Mouse (Mus musculus) hindbrain, embryonic 10.5 days (tissue): ENCODE measurements at regions not wholly inside any gene's neighbourhood (a gene's known extent, or its start where the extent isn't known, plus 50 kb on each side); places are given as distances from the start of the nearest gene placed in this dataset.

ENCODE experiments used
- DNase-seq: peaks from one replicate; pipeline ENCODE4 v3.0.0-alpha.2; 2017; ENCODE audit warnings: low spot score
- H3K27ac ChIP-seq: fragments of 300-500 bp; sonication (generic); 2 replicates; pipeline ENCODE4 v1.5.1; 2016; ENCODE audit warnings: mild to moderate bottlenecking, moderate library complexity
- H3K27me3 ChIP-seq: fragments of 300-500 bp; sonication (generic); 2 replicates; pipeline ENCODE4 v1.6.1; 2016; ENCODE audit warnings: mild to moderate bottlenecking; ENCODE audit not compliant: poor library complexity, insufficient read depth, severe bottlenecking
- H3K36me3 ChIP-seq: fragments of 300-500 bp; sonication (generic); 2 replicates; pipeline ENCODE4 v1.6.1; 2016; ENCODE audit warnings: mild to moderate bottlenecking, moderate library complexity
- H3K4me1 ChIP-seq: fragments of 300-500 bp; sonication (generic); replicated peaks from 2 replicates; pipeline ENCODE4 v1.6.1; 2016; ENCODE audit warnings: mild to moderate bottlenecking
- H3K4me3 ChIP-seq: fragments of 300-500 bp; sonication (generic); 2 replicates; pipeline ENCODE4 v1.5.1; 2016; ENCODE audit warnings: mild to moderate bottlenecking, moderate library complexity
- H3K9me3 ChIP-seq: fragments of 300-500 bp; sonication (generic); 2 replicates; pipeline ENCODE4 v1.6.1; 2016; ENCODE audit warnings: mild to moderate bottlenecking, moderate library complexity
- WGBS: fragments of 180-500 bp; shearing (Covaris S2); methylation state at CpG from one replicate; pipeline ENCODE4 v1.1.7; 2016; 5-methylcytosine and 5-hydroxymethylcytosine counted together

DNA sequence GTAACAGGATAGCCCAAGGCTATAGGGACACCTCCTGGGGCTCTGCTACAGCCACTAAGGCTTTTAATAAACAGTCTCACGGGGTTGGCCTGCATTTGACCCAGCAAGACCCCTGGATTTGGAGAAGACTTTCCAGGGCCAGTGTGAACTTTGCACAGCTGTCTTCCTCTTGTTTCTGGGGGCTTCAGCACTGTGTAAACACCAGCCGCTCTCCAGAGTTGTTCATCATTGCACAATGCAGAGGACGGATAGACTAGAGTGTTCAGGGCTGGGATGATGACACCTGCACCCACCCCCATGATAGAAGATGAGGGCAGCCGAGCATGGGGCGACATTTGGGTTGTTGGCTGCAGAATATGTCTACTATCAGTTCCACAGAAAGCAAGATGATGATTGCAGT, 112.9 kb downstream of the Sall1 start:
- no peak for DNase-seq
- Histone ChIP-seq H3K36me3 (no peaks in the 10 kb centered on the region), H3K4me3 (no peak overlapping the region), H3K9me3 (peaks cover 9% of the 10 kb centered on the region; the same call in 1 of the 2 replicates), H3K27me3 (0 out of 2 replicates have a peak, but pooled peaks cover 3% of the 10 kb centered on the region), H3K27ac (no peak overlapping the region), H3K4me1 (peaks cover 19% of the 10 kb centered on the region)
- 75% methylated on average over 5 of the region's 5 CpGs for WGBS

DNA sequence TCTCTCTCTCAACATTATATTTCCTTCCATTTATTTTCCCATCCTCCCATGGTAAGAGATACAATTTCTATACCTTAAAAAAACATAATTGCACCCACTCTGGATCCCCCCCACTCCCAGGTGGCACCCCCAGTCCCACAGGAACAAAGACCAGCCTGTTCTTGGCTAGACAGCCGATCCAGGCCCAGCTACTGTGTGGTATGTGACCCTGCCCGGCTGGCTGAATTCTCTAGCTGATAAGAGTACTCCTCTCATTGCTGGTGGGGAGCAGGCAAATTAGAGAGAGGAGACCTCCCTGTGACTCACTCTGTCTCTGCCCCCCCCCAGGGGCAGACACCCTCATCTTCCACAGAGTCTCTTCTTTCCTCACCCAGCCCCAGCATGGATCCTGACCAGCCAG, 113.6 kb downstream of the Sall1 start:
- Histone ChIP-seq H3K4me1 (peaks cover 17% of the 10 kb centered on the region), H3K9me3 (peaks cover 9% of the 10 kb centered on the region; the same call in 1 of the 2 replicates), H3K36me3 (no peaks in the 10 kb centered on the region), H3K27ac (peak overlapping the region; percentile 8; the same call in 1 of the 2 replicates), H3K27me3 (0 out of 2 replicates have a peak, but pooled peaks cover 3% of the 10 kb centered on the region), H3K4me3 (no peak overlapping the region)
- WGBS, result 66% methylated on average over 2 of the region's 2 CpGs
- DNase-seq, result no peak

DNA sequence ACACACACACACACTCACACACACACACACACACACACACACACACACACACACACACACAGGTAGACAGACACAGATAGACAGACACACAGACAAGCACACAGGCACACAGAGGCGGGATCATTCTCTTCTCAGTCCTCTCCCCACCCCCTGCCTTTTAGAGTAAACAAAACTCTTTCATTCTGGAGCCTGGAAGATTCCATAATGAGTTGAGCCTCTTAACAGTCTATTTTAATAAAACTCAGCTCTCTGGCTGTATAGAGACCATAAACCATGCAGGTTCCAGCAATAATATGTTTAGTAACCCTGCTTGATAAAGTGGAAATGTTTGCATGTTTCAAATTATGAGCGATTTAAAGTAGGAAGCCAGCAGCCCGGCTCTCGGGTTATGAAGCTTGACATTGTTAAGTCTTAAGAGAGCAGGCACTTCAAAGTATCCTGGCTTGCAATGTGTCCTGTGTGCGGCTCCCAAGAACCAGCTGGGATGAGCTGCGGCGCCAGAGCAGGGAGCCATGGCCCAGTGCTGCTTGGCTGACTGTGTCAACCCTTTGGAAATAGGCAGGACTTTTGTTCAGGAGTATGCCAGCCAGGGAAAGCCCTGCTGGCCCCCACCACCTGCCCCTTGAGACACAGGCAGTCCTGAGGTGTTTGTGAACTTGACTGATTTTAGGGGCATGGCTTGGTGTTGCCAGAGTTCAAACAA, 115.1 kb downstream of the Sall1 start:
- Histone ChIP-seq H3K4me3 (no peak overlapping the region), H3K9me3 (no peaks in the 10 kb centered on the region), H3K27ac (peak overlapping the region; percentile 41; the same call in 1 of the 2 replicates), H3K36me3 (no peaks in the 10 kb centered on the region), H3K4me1 (peaks cover 17% of the 10 kb centered on the region), H3K27me3 (0 out of 2 replicates have a peak, but pooled peaks cover 3% of the 10 kb centered on the region)
- DNase-seq, result no peak
- 67% methylated on average over 7 of the region's 7 CpGs for WGBS

DNA sequence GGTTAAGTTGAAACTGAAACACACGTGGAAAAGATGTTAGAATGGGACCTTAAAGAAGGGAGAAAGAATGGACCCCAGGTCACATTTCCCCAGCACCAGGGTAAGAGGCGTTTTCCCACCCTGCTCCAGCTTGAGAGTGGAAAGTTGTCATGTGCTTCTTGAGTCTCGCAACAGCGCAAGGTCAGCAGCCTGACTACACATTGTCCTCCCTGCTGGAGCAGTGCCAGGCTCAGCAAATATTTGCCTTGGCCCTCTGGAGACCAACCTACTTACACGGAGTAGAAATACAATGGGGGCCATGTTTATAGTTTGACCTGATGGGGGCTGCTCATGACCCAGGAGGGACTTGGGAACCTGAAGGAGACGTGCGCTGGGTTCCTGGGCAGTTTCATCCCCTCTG, 121.1 kb downstream of the Sall1 start:
- Histone ChIP-seq H3K27ac (no peak overlapping the region), H3K4me3 (no peak overlapping the region), H3K4me1 (peaks cover 8% of the 10 kb centered on the region; the same call in 1 of the 2 replicates), H3K27me3 (no peaks in the 10 kb centered on the region), H3K36me3 (no peaks in the 10 kb centered on the region), H3K9me3 (no peaks in the 10 kb centered on the region)
- WGBS, result 71% methylated on average over 7 of the region's 7 CpGs
- no peak for DNase-seq

DNA sequence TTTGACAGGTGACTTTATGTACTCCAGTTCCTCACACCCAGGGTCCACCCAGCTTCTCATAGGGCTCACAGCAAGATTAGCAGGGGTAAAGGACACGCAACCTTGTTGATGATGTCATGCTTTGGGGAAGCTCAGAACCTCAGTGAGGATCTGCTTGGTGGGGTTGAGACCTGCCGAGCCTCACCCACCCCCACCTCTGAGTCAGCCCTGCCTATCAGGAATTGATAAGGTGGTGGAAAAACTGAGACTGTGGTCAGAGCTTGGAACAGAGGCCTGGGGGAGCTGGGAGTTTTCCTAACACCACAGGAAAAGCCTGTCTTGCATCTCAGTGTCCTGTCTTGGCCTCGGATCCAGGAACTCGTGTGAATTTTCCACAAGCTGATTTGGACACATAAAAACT, 122.0 kb downstream of the Sall1 start:
- Histone ChIP-seq H3K4me3 (no peak overlapping the region), H3K36me3 (no peaks in the 10 kb centered on the region), H3K4me1 (peaks cover 8% of the 10 kb centered on the region; the same call in 1 of the 2 replicates), H3K27ac (no peak overlapping the region), H3K27me3 (no peaks in the 10 kb centered on the region), H3K9me3 (no peaks in the 10 kb centered on the region)
- WGBS, result 79% methylated on average over 4 of the region's 4 CpGs
- DNase-seq, result no peak

DNA sequence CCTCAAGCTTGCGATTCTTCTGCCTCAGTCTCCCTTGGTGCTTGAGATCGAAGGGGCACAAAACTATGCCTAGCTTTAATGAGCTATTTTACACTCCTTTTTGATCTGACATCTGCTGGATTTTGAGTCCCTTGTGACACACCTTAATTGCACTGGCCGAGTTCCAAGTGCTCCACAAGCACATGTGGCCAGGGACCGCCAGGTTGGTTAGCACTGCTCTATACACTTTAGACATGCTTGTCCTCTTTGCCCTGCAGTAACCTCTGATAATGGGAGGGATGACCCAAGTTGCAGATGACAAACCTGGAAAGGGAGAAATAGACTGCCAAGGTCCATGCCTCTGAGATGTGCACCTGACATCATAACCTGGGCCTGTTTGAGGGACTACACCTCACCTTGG, 124.7 kb downstream of the Sall1 start:
- peaks cover 8% of the 10 kb centered on the region; the same call in 1 of the 2 replicates for H3K4me1 ChIP-seq
- no peak for DNase-seq
- WGBS, result 83% methylated on average over 4 of the region's 4 CpGs
- no peak overlapping the region for H3K27ac ChIP-seq
- 0 out of 2 replicates have a peak, but pooled peaks cover under 1% of the 10 kb centered on the region for H3K27me3 ChIP-seq
- no peaks in the 10 kb centered on the region for H3K9me3 ChIP-seq
- no peaks in the 10 kb centered on the region for H3K36me3 ChIP-seq
- H3K4me3 ChIP-seq, result no peak overlapping the region

DNA sequence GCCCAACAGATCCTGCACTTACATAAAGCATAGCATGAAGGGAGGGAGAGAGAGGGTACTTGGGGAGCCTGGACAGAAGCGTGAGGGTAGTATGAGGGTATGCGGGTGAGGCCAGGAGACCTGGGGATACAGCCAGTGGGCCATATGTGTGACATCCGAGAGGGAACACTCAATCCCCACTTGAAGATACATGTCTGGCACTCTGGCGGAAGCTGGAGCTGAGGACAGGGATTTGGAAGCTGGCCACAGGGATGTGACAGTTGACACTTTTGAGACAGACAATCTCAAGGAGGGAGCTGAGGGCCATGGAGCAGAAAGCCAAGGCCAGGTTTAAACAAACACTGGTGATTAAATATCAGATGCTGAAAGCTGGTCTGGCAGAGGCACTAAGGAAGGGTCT, 127.9 kb downstream of the Sall1 start:
- H3K9me3 ChIP-seq, result no peaks in the 10 kb centered on the region
- no peak overlapping the region for H3K27ac ChIP-seq
- H3K36me3 ChIP-seq, result no peaks in the 10 kb centered on the region
- H3K27me3 ChIP-seq, result 0 out of 2 replicates have a peak, but pooled peaks cover 2% of the 10 kb centered on the region
- no peak for DNase-seq
- H3K4me1 ChIP-seq, result peaks cover 3% of the 10 kb centered on the region; the same call in 1 of the 2 replicates
- no peak overlapping the region for H3K4me3 ChIP-seq
- WGBS, result 82% methylated on average over 4 of the region's 4 CpGs

DNA sequence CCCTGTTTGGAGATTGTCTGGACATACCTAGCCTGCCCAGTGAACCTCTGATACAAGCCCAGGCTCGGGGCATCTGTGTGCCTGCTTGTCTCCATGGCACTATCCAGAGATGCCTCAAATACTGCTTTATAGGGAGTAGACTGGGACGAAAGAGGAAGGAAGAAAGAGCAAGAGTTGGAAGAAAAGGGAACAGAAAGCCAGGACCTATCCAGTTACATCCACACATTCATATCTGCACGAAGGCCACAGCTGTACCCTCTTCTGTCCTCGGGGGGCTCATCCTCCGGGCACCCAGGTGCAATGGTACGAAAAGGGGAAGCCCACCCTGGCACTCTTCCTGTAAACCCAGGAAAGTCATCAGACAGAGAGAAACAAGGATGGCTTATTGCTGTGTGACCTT, 129.3 kb downstream of the Sall1 start:
- Histone ChIP-seq H3K27me3 (0 out of 2 replicates have a peak, but pooled peaks cover 2% of the 10 kb centered on the region), H3K4me1 (no peaks in the 10 kb centered on the region; the same call in 1 of the 2 replicates), H3K9me3 (no peaks in the 10 kb centered on the region), H3K4me3 (no peak overlapping the region), H3K36me3 (no peaks in the 10 kb centered on the region), H3K27ac (no peak overlapping the region)
- no peak for DNase-seq
- WGBS, result 88% methylated on average over 6 of the region's 6 CpGs

DNA sequence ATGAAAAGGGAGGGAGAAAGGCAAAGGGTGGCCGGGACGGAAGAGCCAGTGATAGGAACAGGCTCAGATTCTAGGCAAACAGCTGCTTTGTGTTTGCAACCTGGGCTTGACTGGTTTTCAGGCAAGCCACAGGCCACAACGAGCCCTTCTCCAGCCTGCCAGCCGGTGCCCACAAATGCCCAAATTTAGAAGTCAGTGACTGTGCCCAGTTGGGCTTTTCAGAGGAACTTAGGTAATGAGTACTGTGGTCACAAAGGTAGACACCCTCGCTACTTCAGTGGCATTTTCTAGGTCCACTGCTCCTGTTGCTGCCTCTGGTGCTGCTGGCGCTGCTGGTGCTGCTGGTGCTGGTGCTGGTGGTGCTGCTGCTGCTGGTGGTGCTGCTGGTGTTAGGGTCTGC, 129.8 kb downstream of the Sall1 start:
- 0 out of 2 replicates have a peak, but pooled peaks cover 2% of the 10 kb centered on the region for H3K27me3 ChIP-seq
- H3K9me3 ChIP-seq, result no peaks in the 10 kb centered on the region
- H3K4me1 ChIP-seq, result no peaks in the 10 kb centered on the region; the same call in 1 of the 2 replicates
- 83% methylated on average over 6 of the region's 6 CpGs for WGBS
- H3K27ac ChIP-seq, result no peak overlapping the region
- DNase-seq, result no peak
- no peaks in the 10 kb centered on the region for H3K36me3 ChIP-seq
- no peak overlapping the region for H3K4me3 ChIP-seq

DNA sequence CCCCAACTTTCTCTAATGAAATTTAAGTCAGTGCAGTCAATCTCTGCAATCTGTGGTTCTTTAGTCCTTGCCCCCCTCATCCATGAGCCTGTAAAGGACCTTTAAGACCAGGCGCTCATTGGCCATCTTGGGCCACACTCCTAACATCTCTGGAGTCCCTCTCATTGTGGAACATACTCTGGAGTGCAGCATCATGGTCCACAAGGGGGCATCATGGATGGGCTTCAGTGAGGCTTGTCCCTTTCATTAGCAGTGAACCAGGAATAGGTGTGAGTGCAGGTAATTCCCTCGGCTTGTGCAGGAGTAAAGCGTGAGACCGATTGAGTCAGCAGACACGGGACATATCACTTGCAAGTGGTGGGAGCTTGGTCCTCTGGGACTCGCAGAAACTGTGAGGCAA, 137.7 kb downstream of the Sall1 start:
- Histone ChIP-seq H3K27ac (no peak overlapping the region), H3K4me3 (no peak overlapping the region), H3K36me3 (no peaks in the 10 kb centered on the region), H3K9me3 (no peaks in the 10 kb centered on the region), H3K27me3 (0 out of 2 replicates have a peak, but pooled peaks cover 3% of the 10 kb centered on the region), H3K4me1 (peaks cover 21% of the 10 kb centered on the region)
- DNase-seq, result no peak
- 90% methylated on average over 6 of the region's 6 CpGs for WGBS

DNA sequence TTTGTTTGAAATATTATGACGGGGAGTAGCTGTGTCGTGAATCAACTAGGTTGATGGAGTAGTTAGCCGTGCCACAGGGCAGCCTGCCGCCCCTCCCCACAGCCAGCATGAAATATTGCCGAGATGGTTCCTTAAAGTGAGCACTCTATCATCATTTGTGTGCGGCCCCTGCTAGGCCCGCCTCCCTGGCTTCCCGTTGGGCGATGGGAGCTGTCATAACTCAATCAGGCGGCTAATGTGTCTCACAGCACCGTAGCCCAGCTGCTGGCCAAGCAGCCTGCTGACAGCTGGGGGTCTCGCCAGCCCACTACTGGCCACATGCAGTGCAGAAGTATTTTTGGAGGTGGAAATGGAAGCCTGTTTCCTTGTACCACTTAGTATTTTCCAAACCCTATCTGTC, 140.9 kb downstream of the Sall1 start:
- Histone ChIP-seq H3K4me1 (peaks cover 21% of the 10 kb centered on the region), H3K27ac (no peak overlapping the region), H3K4me3 (no peak overlapping the region), H3K9me3 (no peaks in the 10 kb centered on the region), H3K27me3 (0 out of 2 replicates have a peak, but pooled peaks cover 3% of the 10 kb centered on the region), H3K36me3 (no peaks in the 10 kb centered on the region)
- peak; percentile 15 for DNase-seq
- 71% methylated on average over 12 of the region's 12 CpGs for WGBS

DNA sequence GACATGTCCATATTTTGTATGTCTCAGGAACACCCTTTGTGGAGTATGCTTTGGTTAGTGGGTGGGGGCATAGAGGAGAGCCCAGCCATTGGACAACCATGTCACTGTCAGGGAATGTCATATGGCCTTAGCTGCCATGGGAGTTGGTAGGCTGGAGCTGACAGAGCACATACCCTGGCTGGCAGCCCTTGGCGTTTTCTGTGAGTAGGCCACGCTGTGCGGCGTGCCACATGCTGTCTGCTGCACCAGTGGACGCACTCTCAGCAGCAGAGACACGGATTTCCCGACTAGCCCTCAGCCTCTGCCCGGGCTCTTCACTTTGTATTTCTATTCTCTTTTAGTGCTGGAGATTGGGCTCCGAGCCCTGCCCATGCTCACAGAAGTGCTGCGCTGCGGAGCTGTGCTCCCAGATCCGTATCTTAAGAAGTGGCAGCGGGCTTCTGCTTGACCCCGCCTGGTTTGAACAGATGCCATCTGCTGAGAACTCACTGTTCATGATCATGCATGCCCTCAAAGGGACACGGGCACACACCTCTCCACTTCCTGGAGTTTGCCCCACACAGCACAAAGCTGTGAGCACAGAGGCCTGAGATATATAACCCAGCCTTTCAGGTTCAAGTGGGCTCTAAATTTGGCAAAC, 160.1 kb downstream of the Sall1 start:
- Histone ChIP-seq H3K9me3 (no peaks in the 10 kb centered on the region), H3K27ac (no peak overlapping the region), H3K36me3 (no peaks in the 10 kb centered on the region), H3K4me3 (no peak overlapping the region), H3K4me1 (no peaks in the 10 kb centered on the region), H3K27me3 (no peaks in the 10 kb centered on the region)
- 91% methylated on average over 15 of the region's 15 CpGs for WGBS
- DNase-seq, result no peak

DNA sequence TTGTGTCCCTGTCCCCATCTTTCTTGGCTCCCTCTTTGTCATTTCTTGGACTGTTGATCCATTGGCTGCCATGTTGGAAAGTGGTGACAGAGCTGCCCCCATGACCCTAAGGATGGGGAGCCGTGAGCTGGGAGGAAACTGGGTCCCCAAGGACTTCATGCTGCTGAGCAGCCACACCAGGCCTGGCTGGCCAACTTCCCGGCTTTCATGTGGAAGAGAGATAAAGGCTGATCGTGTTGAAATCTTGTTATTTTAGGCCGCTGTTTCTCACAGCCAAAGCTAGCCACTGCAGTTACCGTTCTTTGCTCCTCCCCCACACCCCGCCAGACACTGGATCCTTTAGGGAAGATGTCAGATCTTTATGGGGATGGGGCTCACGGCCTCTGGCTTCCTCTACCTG, 164.1 kb downstream of the Sall1 start:
- Histone ChIP-seq H3K4me3 (no peak overlapping the region), H3K36me3 (no peaks in the 10 kb centered on the region), H3K27me3 (no peaks in the 10 kb centered on the region; the same call in 1 of the 2 replicates), H3K27ac (no peak overlapping the region), H3K4me1 (0 out of 2 replicates have a peak, but pooled peaks cover 3% of the 10 kb centered on the region), H3K9me3 (no peaks in the 10 kb centered on the region)
- WGBS, result 77% methylated on average over 7 of the region's 7 CpGs
- DNase-seq, result no peak
